Mouse (Mus musculus) urinary bladder, adult 18-20 months (tissue): ENCODE data around the gene Mgat5.
A peak's percentile ranks its signal among the peaks of the same experiment; 100 is the strongest.

Source experiments
- DNase-seq, 2 experiments: peaks; one replicate each; pipeline ENCODE4 v3.0.0; 2022; ENCODE audit warnings: low spot score in 2 of 2, mixed read lengths in 2 of 2

The Mgat5 gene

GRCm38 (mm10) chr1:127434829-127435228, 230.0 kb downstream of the Mgat5 start:
- DNase-seq: no peak

- DNase-seq: no peak
Measured at GRCm38 (mm10) chr1:127437091-127437490, 232.3 kb downstream of the Mgat5 start.

DNA sequence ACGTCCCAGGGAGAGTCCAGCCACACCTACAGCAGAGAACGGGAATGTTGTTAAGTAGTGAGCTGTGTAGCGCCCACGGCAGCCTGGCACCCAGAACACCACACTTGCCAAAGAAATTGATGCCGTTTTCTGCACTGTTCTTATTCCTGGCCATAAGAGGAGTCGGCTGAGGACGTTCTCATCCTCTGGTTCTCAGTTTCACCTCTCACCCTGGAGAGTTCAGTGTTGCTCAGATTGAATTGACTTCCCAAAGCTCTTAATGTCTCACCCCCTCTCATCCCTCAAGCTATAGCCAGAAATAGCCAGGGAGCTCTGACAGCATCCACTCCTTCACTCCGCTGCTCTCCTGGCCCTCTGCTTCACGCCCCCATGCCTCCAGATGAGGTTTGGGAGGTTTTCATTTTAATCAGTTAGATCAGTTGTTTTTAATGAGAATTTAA, 234.7 kb downstream of the Mgat5 start:
- no peak for DNase-seq

DNA sequence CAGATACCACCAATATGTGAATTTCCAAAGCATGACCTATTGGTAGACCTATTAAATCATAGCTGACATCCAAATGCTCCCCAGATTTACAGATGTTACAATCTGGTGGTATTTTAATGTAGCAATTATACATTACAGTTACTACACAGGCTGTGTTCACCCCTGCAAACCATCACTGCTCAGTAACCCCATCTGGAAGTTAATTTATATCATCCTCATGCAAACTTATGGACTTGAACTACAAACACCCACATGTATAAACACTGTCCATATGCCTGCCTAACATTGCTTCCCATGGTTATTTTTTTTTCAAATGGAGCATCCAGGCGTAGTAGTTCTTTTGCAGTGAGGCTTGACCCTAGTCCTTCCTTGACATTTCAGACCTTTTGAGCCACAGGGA, 236.2 kb downstream of the Mgat5 start:
- DNase-seq: no peak

- no peak for DNase-seq
Measured at GRCm38 (mm10) chr1:127441736-127442135, 236.9 kb downstream of the Mgat5 start.

- DNase-seq: no peak
Measured at GRCm38 (mm10) chr1:127442880-127443877, 238.4 kb downstream of the Mgat5 start.

- DNase-seq: peak in 1 of 2 experiments; percentile 11
Measured at GRCm38 (mm10) chr1:127444836-127445485, 240.1 kb downstream of the Mgat5 start.

DNA sequence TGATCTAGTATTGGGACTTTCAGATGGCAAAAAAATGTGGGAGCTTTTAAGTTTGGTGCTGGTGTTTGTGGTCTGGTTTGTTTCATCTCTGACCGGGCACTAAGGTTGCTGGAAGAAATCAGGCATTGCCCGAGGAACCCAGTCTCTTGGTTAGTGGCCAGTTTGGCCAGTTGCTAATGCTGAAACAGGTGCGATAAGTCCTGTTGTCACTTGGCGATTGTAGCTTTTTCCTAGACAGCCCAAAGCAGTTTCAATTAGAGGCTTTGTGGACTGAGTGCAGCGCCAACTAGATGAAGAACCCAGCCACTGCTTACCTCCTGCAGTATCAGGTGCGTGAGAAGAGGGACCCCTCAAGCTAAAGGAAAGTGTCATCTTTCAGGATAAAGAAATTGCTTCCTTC, 248.6 kb downstream of the Mgat5 start:
- no peak for DNase-seq

GRCm38 (mm10) chr1:127459015-127459451, 254.2 kb downstream of the Mgat5 start:
- peak; percentile 22 to 24 for DNase-seq

- DNase-seq: no peak
Measured at GRCm38 (mm10) chr1:127459576-127459975, 254.8 kb downstream of the Mgat5 start.

GRCm38 (mm10) chr1:127461017-127461416, 256.2 kb downstream of the Mgat5 start:
- DNase-seq: no peak

- no peak for DNase-seq
Measured at GRCm38 (mm10) chr1:127464041-127464440, 259.2 kb downstream of the Mgat5 start.

DNA sequence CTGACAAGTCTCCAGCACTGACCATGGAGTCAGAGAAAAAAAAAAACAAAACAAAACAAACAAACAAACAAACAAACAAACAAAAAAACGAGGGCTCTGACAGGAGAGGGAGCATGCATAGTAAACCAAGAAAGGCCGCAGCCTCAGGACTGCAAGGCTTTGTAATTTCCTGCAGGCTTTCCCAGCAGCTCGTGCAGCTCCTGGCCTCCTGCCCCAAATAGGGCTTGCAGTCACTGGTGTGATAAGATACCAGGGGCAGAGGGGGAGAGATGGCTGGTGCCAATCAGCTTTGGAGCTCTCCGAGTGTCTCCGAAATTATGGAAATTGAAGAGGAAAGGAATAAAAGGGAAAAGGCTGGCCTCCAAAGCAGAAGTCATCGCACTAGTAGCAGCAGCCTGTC, 260.5 kb downstream of the Mgat5 start:
- DNase-seq: no peak

DNA sequence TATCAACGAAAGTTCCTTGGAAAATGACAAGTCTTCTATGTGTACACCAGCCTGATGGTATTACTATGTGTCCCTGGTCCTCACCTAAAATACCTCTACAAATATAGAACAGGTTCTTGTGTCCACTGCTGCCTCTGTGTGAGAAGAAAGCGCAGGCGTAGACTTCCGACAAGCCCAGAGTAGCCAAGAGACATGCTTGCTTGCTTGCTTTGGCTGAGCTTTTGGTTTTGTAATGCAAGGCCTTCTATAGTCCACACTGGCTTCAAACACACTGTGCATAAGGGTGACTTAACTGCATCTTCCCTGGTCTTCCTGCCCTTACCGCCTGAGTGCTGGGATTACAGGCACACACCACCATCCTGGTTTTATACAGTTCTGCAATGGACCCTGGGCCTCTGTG, 262.4 kb downstream of the Mgat5 start:
- DNase-seq: no peak

- no peak for DNase-seq
Measured at GRCm38 (mm10) chr1:127470175-127470574, 265.4 kb downstream of the Mgat5 start.

- DNase-seq: no peak
Measured at GRCm38 (mm10) chr1:127475756-127476155, 270.9 kb downstream of the Mgat5 start.

DNA sequence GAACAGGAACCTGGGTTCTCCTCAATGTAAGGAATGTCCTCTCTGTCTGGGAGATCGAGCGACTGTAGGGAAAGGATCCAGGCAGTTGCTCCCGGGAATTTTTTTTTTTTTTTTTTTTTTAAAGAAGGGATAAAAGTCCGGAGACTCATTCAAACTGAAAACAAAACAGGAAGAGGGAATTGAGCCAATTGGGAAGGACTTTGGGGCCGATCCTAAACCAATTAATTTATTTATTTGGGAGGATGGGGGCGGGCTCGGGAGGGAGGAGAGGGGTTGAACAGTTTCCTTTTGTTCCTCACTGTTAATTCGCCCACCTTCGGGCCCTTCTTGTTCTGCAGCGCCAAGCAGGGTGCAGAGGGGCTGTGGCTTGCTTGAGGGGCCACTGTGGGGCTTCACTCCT, 278.1 kb downstream of the Mgat5 start:
- DNase-seq: no peak

DNA sequence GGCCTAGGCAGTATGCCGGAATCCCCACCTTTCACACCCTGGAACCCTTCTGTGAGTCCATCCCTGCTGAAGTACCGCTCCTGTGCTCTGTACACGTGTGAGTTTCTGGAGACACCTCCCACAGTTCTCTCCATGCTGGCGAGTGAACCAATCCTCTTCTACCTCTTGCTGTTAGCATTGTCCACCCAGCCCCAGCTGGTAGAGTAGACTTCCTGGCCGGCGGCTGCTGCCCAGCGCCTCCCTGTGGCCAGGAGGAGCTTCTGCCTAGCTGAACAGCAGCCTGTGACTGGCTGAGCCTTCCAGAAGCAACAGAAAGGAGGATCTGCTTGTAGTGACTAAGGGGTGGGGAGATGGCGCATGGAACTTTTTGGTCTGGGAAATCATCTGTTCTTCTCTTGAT, 279.4 kb downstream of the Mgat5 start:
- DNase-seq: no peak

DNA sequence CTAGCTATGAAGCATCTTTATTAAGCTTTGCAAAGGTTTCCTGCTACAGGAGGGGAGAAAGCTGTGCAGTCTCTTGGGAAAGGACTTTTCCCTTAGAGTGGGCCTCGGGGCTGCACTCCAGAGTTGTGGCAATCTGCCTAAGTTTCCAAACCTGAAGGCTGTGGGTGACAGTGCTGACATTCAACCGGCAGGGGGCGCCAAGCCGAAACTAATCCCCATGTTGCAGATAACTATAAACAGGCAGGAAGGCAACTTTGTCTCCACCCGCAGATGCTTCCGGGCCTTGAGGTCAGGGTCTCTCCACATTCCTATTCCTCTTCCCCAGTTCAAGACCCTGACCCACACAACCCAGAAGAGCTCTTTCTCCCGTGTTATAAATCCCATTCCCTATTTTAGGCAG, 280.0 kb downstream of the Mgat5 start:
- peak in 1 of 2 experiments; percentile 13 for DNase-seq

- peak in 1 of 2 experiments; percentile 21 for DNase-seq
Measured at GRCm38 (mm10) chr1:127487161-127487560, 282.3 kb downstream of the Mgat5 start.

- DNase-seq: peak; percentile 18 to 45
Measured at GRCm38 (mm10) chr1:127496737-127497543, 292.1 kb downstream of the Mgat5 start.

DNA sequence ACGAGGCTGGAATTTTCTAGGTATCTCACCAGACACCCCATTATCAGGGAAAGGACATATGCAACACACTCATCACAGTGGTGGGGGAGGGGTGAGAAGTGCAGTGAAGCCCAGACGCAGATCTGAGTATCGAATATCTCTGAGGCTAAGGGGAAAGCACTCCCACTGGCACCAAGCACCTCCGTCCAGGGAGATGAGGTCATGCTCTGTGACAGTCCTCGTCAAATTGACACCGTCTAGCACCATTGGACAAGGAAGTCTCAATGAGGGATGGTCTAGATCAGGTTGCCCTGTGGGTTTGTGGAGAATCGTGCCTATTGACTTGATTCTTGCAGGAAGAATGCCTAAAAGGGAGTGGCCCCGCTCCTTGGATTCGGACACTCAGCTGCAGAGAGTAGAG, 293.9 kb downstream of the Mgat5 start:
- no peak for DNase-seq
